Mouse (Mus musculus) midbrain, embryonic 14.5 days (tissue): Measurements from ENCODE around the gene Tcl1b3. TPM values are rescaled to one million over a fixed set of nuclear protein-coding genes. Genes with fewer than 3 reads are reported as not detected.

ENCODE experiments used
- ATAC-seq: fragments of 200-750 bp; cut with Nextera tagmentation; 2 replicates; pipeline ENCODE4 v1.8.0; 2017; ENCODE audit warnings: moderate number of reproducible peaks, moderate library complexity; ENCODE audit not compliant: low FRiP score, low TSS enrichment
- DNase-seq: peaks from one replicate; pipeline ENCODE4 v3.0.0-alpha.2; 2015
- H3K27ac ChIP-seq: fragments of 300-500 bp; sonication (generic); replicated peaks from 2 replicates; pipeline ENCODE4 v1.5.1; 2014; ENCODE audit warnings: mild to moderate bottlenecking, low read depth, low read length, moderate library complexity
- H3K27me3 ChIP-seq: fragments of 300-500 bp; sonication (generic); 2 replicates; pipeline ENCODE4 v1.6.1; 2014; ENCODE audit warnings: low read length, control low read depth, mixed read lengths; ENCODE audit not compliant: control insufficient read depth, insufficient read depth
- H3K36me3 ChIP-seq: fragments of 300-500 bp; sonication (generic); 2 replicates; pipeline ENCODE4 v1.6.1; 2014; ENCODE audit warnings: low read length, control low read depth; ENCODE audit not compliant: control insufficient read depth, insufficient read depth
- H3K4me1 ChIP-seq: fragments of 300-500 bp; sonication (generic); 2 replicates; pipeline ENCODE4 v1.6.1; 2014; ENCODE audit warnings: mild to moderate bottlenecking, antibody characterized with exemption, low read length, control low read depth; ENCODE audit not compliant: control insufficient read depth, insufficient read depth
- H3K4me2 ChIP-seq: fragments of 300-500 bp; sonication (generic); 2 replicates; pipeline ENCODE4 v1.6.1; 2014; ENCODE audit warnings: mild to moderate bottlenecking, low read length, moderate library complexity
- H3K4me3 ChIP-seq: fragments of 300-500 bp; sonication (generic); replicated peaks from 2 replicates; pipeline ENCODE4 v1.5.1; 2014; ENCODE audit warnings: low read depth, low read length
- H3K9ac ChIP-seq: fragments of 300-500 bp; sonication (generic); replicated peaks from 2 replicates; pipeline ENCODE4 v1.6.1; 2014; ENCODE audit warnings: mild to moderate bottlenecking, low read length, moderate library complexity
- H3K9me3 ChIP-seq: fragments of 300-500 bp; sonication (generic); 2 replicates; pipeline ENCODE4 v1.6.1; 2016; ENCODE audit warnings: low read length, control low read depth, mixed read lengths; ENCODE audit not compliant: control insufficient read depth
- WGBS: fragments of 180-500 bp; shearing (Covaris S2); extraction: QIAGEN DNeasy Blood & Tissue Kit; methylation state at CpG from one replicate; pipeline ENCODE4 v1.1.7; 2014; 5-methylcytosine and 5-hydroxymethylcytosine counted together
- polyA plus RNA-seq: library from polyadenylated mRNA; unstranded; fragments of >200 nt; fragmentation: Nextera tagmentation; extraction: Ambion mirVana; gene quantifications from 2 replicates; pipeline ENCODE4 v1.2.1, GENCODE M21; 2014

Tcl1b3 gene
- polyA plus RNA-seq, 1 experiment from 2014 or later: not detected

GRCm38 (mm10) chr12:105217101-105217760 lies 26.4 kb downstream of the Tcl1b3 start:
- H3K4me1 ChIP-seq: no peaks in the 10 kb centered on the region
- no peaks in the 10 kb centered on the region for H3K36me3 ChIP-seq
- ATAC-seq (no peak), DNase-seq (no peak)
- H3K4me3 ChIP-seq: no peak overlapping the region
- no peak overlapping the region for H3K9ac ChIP-seq
- H3K27me3 ChIP-seq: no peaks in the 10 kb centered on the region
- WGBS: 92% methylated on average over 7 of the region's 7 CpGs
- no peak overlapping the region for H3K4me2 ChIP-seq
- H3K27ac ChIP-seq: no peak overlapping the region
- H3K9me3 ChIP-seq: no peaks in the 10 kb centered on the region

DNA sequence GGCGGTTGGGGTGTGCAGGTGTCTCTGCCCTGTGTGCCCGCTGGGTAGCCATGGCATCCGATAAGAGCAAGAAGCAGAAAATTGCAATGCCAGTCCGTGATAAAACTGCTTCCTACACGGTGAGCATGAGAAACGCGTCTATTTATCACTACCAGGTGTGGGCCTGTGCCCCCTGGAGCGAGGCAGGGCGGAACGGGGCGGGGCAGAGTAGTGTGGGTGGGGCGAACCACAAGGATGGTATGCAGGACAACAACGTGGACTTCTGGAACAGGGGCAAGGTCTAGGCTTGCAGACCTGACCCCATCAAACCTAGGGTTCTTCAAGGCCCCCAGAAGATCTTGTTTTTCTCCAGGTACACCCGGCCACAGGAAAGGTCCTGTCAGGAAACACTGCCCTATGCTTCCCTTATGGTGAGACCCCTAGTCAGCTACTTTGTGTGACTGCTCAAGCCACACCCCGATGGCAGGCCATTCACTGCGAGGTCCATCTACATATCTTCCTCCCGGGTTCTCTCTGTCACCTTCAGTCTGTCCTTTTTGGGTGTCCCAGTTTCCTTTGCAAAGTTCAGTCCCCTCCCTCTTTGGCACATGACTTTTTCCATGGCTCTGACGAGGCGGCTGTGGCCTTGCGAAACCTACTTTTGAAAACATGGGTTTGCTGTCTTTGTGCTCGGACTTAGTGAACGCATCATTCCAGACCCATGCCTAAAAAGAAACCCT lies 31.9 kb downstream of the Tcl1b3 start, which contains the start of gene Tcl1:
Gene Tcl1 (minus strand): TSS at position 193 of the 719 bp plus-strand sequence.
- H3K4me2 ChIP-seq: no peak within 1 kb of the TSS
- no peak within 1 kb of the TSS for H3K9ac ChIP-seq
- WGBS: 92% methylated on average over 22 of the region's 22 CpGs
- H3K36me3 ChIP-seq: no peaks in the 10 kb centered on the region
- no peak within 1 kb of the TSS for H3K4me3 ChIP-seq
- H3K27ac ChIP-seq: no peak within 1 kb of the TSS
- H3K4me1 ChIP-seq: no peaks in the 10 kb centered on the region
- no peaks in the 10 kb centered on the region for H3K9me3 ChIP-seq
- DNase-seq (no peak), ATAC-seq (no peak)
- H3K27me3 ChIP-seq: no peaks in the 10 kb centered on the region

GRCm38 (mm10) chr12:105224621-105225320 lies 33.9 kb downstream of the Tcl1b3 start:
- H3K4me3 ChIP-seq: no peak overlapping the region
- H3K4me2 ChIP-seq: no peak overlapping the region
- no peak overlapping the region for H3K9ac ChIP-seq
- WGBS: 43% methylated on average over 16 of the region's 16 CpGs
- H3K4me1 ChIP-seq: no peaks in the 10 kb centered on the region
- no peak for ATAC-seq
- H3K36me3 ChIP-seq: no peaks in the 10 kb centered on the region
- no peaks in the 10 kb centered on the region for H3K9me3 ChIP-seq
- H3K27ac ChIP-seq: no peak overlapping the region
- DNase-seq: no peak
- H3K27me3 ChIP-seq: no peaks in the 10 kb centered on the region

- H3K27ac ChIP-seq: peak overlapping the region; percentile 45; the same call in 1 of the 2 replicates
- 43% methylated on average over 11 of the region's 11 CpGs for WGBS
- H3K4me2 ChIP-seq: peak overlapping the region; percentile 27
- DNase-seq (peak; percentile 53), ATAC-seq (no peak)
- H3K9me3 ChIP-seq: no peaks in the 10 kb centered on the region
- H3K36me3 ChIP-seq: no peaks in the 10 kb centered on the region
- H3K9ac ChIP-seq: no peak overlapping the region; the same call in 1 of the 2 replicates
- H3K4me1 ChIP-seq: peaks cover 9% of the 10 kb centered on the region
- no peak overlapping the region for H3K4me3 ChIP-seq
- no peaks in the 10 kb centered on the region for H3K27me3 ChIP-seq
Observed at GRCm38 (mm10) chr12:105234362-105234761, 43.5 kb downstream of the Tcl1b3 start.

- 93% methylated on average over 3 of the region's 3 CpGs for WGBS
- no peak for ATAC-seq
- Histone ChIP-seq H3K27me3 (no peaks in the 10 kb centered on the region), H3K27ac (no peak overlapping the region), H3K4me3 (no peak overlapping the region), H3K9ac (no peak overlapping the region), H3K9me3 (no peaks in the 10 kb centered on the region), H3K4me2 (no peak overlapping the region), H3K4me1 (peaks cover 9% of the 10 kb centered on the region), H3K36me3 (no peaks in the 10 kb centered on the region)
- DNase-seq: no peak
Observed at GRCm38 (mm10) chr12:105235091-105235490, 44.2 kb downstream of the Tcl1b3 start.

DNA sequence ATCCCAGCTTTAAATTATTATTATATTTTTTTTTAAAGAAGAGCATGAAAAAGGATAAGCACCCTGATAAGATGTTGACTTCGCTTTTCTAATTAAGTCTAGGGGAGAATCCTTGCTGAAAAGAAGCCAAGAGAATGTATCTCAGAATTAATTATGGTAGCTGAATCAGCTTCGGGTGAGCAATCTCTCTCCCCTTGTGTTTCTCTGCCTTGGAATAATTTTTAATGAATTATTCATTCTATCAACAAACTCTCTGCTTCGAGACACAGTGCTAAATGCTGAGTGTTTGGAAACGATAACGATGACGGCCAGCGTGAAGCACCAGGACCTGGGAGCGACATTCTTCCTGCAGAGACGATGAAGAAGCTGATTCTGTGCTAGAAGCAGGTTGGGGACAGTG lies 48.2 kb downstream of the Tcl1b3 start:
- no peaks in the 10 kb centered on the region for H3K36me3 ChIP-seq
- peak; percentile 48 for DNase-seq
- no peaks in the 10 kb centered on the region for H3K27me3 ChIP-seq
- no peak overlapping the region for H3K4me3 ChIP-seq
- H3K4me2 ChIP-seq: no peak overlapping the region
- no peaks in the 10 kb centered on the region for H3K9me3 ChIP-seq
- peak overlapping the region; percentile 71 for H3K27ac ChIP-seq
- no peak overlapping the region for H3K9ac ChIP-seq
- H3K4me1 ChIP-seq: peaks cover 8% of the 10 kb centered on the region
- ATAC-seq: no peak
- 48% methylated on average over 9 of the region's 9 CpGs for WGBS

Other genes starting within 250 kb of the Tcl1b3 start
- gene Syne3, start 181.2 kb upstream of the Tcl1b3 start, polyA plus RNA-seq: 0.04 TPM in 1 of 2 replicates, not detected in the other
- 171 and 175 TPM in 2 replicates for gene Glrx5, start 158.4 kb upstream of the Tcl1b3 start, polyA plus RNA-seq
- not detected in 2 replicates for gene Tcl1b2, start 45.0 kb upstream of the Tcl1b3 start, polyA plus RNA-seq
- not detected in 2 replicates for gene Tcl1b1, start 31.4 kb upstream of the Tcl1b3 start, polyA plus RNA-seq
- gene Tcl1b5, start 14.7 kb upstream of the Tcl1b3 start, polyA plus RNA-seq: not detected in 2 replicates
- gene Tcl1b4, start 10.9 kb downstream of the Tcl1b3 start, polyA plus RNA-seq: not detected in 2 replicates
- not detected in 2 replicates for gene Tcl1, start 31.8 kb downstream of the Tcl1b3 start, polyA plus RNA-seq
- 15.5 and 20.0 TPM in 2 replicates for gene Tunar, start 142.8 kb downstream of the Tcl1b3 start, polyA plus RNA-seq